Mouse (Mus musculus): ENCODE measurements around the gene Ephb3. TPM values are rescaled to one million over a fixed set of nuclear protein-coding genes. Genes with fewer than 3 reads are reported as not detected.
A peak's percentile ranks its signal among the peaks of the same experiment; 100 is the strongest.
"Not testable (repeated sequence)": the region's sequence is repeated elsewhere in the genome, so short reads cannot be mapped to it uniquely, and the experiment has no call there.

Ephb3 gene
- polyA plus RNA-seq (2015; fragmentation: Nextera tagmentation; extraction: Ambion mirVana), result 20.4 and 21.8 TPM in 2 replicates

GRCm38 (mm10) chr16:21204367-21205092 lies at the start of gene Ephb3:
Gene Ephb3, plus strand, starts transcription at chr16:21204755.
- Histone ChIP-seq H3K27me3 (replicated peaks) (no peaks in the 10 kb centered on the region), H3K4me3 (replicated peaks) (peak within 1 kb of the TSS; percentile 91), H3K27ac (peak within 1 kb of the TSS; percentile 86), H3K36me3 (no peaks in the 10 kb centered on the region), H3K4me1 (peaks cover 26% of the 10 kb centered on the region), H3K9ac (peak within 1 kb of the TSS; percentile 95), H3K9me3 (no peaks in the 10 kb centered on the region), H3K4me2 (peak within 1 kb of the TSS; percentile 60)
- ATAC-seq (ENCODE audit: insufficient read depth, low FRiP score, low read depth), result peak; percentile 96
- under 1% methylated on average over 41 of the region's 51 CpGs for WGBS

GRCm38 (mm10) chr16:21156261-21156660 lies 48.3 kb upstream of the Ephb3 start:
- not testable (repeated sequence) for H3K27ac ChIP-seq; H3K4me3 ChIP-seq (replicated peaks); ATAC-seq (ENCODE audit: insufficient read depth, low FRiP score, low read depth); H3K9me3 ChIP-seq; H3K4me1 ChIP-seq; H3K27me3 ChIP-seq (replicated peaks); H3K36me3 ChIP-seq; H3K4me2 ChIP-seq; H3K9ac ChIP-seq

- not testable (repeated sequence) for H3K9ac ChIP-seq; H3K9me3 ChIP-seq; H3K27me3 ChIP-seq (replicated peaks); H3K27ac ChIP-seq; H3K4me2 ChIP-seq; H3K4me3 ChIP-seq (replicated peaks); H3K4me1 ChIP-seq; H3K36me3 ChIP-seq; ATAC-seq (ENCODE audit: insufficient read depth, low FRiP score, low read depth)
- 90% methylated on average over 1 of the region's 1 CpGs for WGBS
Measured at GRCm38 (mm10) chr16:21159226-21159625, 45.3 kb upstream of the Ephb3 start.

- H3K9me3 ChIP-seq; H3K9ac ChIP-seq; H3K4me1 ChIP-seq; ATAC-seq (ENCODE audit: insufficient read depth, low FRiP score, low read depth); H3K4me2 ChIP-seq; H3K36me3 ChIP-seq; H3K4me3 ChIP-seq (replicated peaks); H3K27me3 ChIP-seq (replicated peaks); H3K27ac ChIP-seq: not testable (repeated sequence)
- 80% methylated on average over 3 of the region's 3 CpGs for WGBS
Measured at GRCm38 (mm10) chr16:21163423-21163822, 41.1 kb upstream of the Ephb3 start.

GRCm38 (mm10) chr16:21165343-21166220 lies 39.0 kb upstream of the Ephb3 start:
- H3K27ac ChIP-seq; H3K4me1 ChIP-seq; H3K36me3 ChIP-seq; H3K27me3 ChIP-seq (replicated peaks); H3K4me2 ChIP-seq; H3K9ac ChIP-seq; H3K9me3 ChIP-seq; H3K4me3 ChIP-seq (replicated peaks): not testable (repeated sequence)
- ATAC-seq (ENCODE audit: insufficient read depth, low FRiP score, low read depth), result peak; percentile 63; the same call in 1 of the 2 replicates
- WGBS, result 20% methylated on average over 17 of the region's 19 CpGs

GRCm38 (mm10) chr16:21168730-21169129 lies 35.8 kb upstream of the Ephb3 start:
- no peaks in the 10 kb centered on the region for H3K4me1 ChIP-seq
- H3K9me3 ChIP-seq, result no peaks in the 10 kb centered on the region
- H3K27me3 ChIP-seq (replicated peaks), result no peaks in the 10 kb centered on the region
- H3K27ac ChIP-seq, result no peak overlapping the region
- ATAC-seq (ENCODE audit: insufficient read depth, low FRiP score, low read depth), result no peak
- H3K36me3 ChIP-seq, result no peaks in the 10 kb centered on the region
- no peak overlapping the region for H3K4me3 ChIP-seq (replicated peaks)
- no peak overlapping the region for H3K9ac ChIP-seq
- 86% methylated on average over 13 of the region's 13 CpGs for WGBS
- no peak overlapping the region for H3K4me2 ChIP-seq

- Histone ChIP-seq H3K27me3 (replicated peaks) (no peaks in the 10 kb centered on the region), H3K4me1 (no peaks in the 10 kb centered on the region), H3K9ac (no peak overlapping the region), H3K36me3 (no peaks in the 10 kb centered on the region), H3K4me3 (replicated peaks) (no peak overlapping the region), H3K4me2 (no peak overlapping the region), H3K27ac (no peak overlapping the region), H3K9me3 (no peaks in the 10 kb centered on the region)
- no peak for ATAC-seq (ENCODE audit: insufficient read depth, low FRiP score, low read depth)
- no CpG with 5 or more reads among the region's 1 CpGs for WGBS
Measured at GRCm38 (mm10) chr16:21175236-21175635, 29.3 kb upstream of the Ephb3 start.

GRCm38 (mm10) chr16:21182108-21182507 lies 22.4 kb upstream of the Ephb3 start:
- Histone ChIP-seq H3K9me3 (no peaks in the 10 kb centered on the region), H3K4me3 (replicated peaks) (no peak overlapping the region), H3K4me2 (no peak overlapping the region), H3K27ac (no peak overlapping the region), H3K27me3 (replicated peaks) (no peaks in the 10 kb centered on the region), H3K9ac (no peak overlapping the region), H3K4me1 (no peaks in the 10 kb centered on the region), H3K36me3 (no peaks in the 10 kb centered on the region)
- WGBS, result 55% methylated on average over 1 of the region's 1 CpGs
- no peak for ATAC-seq (ENCODE audit: insufficient read depth, low FRiP score, low read depth)

GRCm38 (mm10) chr16:21184697-21185096 lies 19.9 kb upstream of the Ephb3 start:
- no peak overlapping the region for H3K4me3 ChIP-seq (replicated peaks)
- no peaks in the 10 kb centered on the region for H3K27me3 ChIP-seq (replicated peaks)
- H3K27ac ChIP-seq, result no peak overlapping the region
- no peaks in the 10 kb centered on the region for H3K36me3 ChIP-seq
- ATAC-seq (ENCODE audit: insufficient read depth, low FRiP score, low read depth), result no peak
- H3K4me1 ChIP-seq, result no peaks in the 10 kb centered on the region
- no peak overlapping the region for H3K9ac ChIP-seq
- H3K9me3 ChIP-seq, result no peaks in the 10 kb centered on the region
- H3K4me2 ChIP-seq, result no peak overlapping the region

GRCm38 (mm10) chr16:21187568-21187967 lies 17.0 kb upstream of the Ephb3 start:
- Histone ChIP-seq H3K4me2 (no peak overlapping the region), H3K9ac (no peak overlapping the region), H3K27ac (no peak overlapping the region), H3K9me3 (no peaks in the 10 kb centered on the region), H3K27me3 (replicated peaks) (no peaks in the 10 kb centered on the region), H3K36me3 (no peaks in the 10 kb centered on the region), H3K4me1 (no peaks in the 10 kb centered on the region), H3K4me3 (replicated peaks) (no peak overlapping the region)
- ATAC-seq (ENCODE audit: insufficient read depth, low FRiP score, low read depth), result no peak
- WGBS, result 46% methylated on average over 7 of the region's 7 CpGs

GRCm38 (mm10) chr16:21188345-21188744 lies 16.2 kb upstream of the Ephb3 start:
- 82% methylated on average over 3 of the region's 3 CpGs for WGBS
- H3K4me1 ChIP-seq, result no peaks in the 10 kb centered on the region
- H3K27me3 ChIP-seq (replicated peaks), result no peaks in the 10 kb centered on the region
- no peak overlapping the region for H3K4me2 ChIP-seq
- ATAC-seq (ENCODE audit: insufficient read depth, low FRiP score, low read depth), result no peak
- no peak overlapping the region for H3K9ac ChIP-seq
- no peaks in the 10 kb centered on the region for H3K36me3 ChIP-seq
- no peak overlapping the region for H3K27ac ChIP-seq
- no peak overlapping the region for H3K4me3 ChIP-seq (replicated peaks)
- no peaks in the 10 kb centered on the region for H3K9me3 ChIP-seq

GRCm38 (mm10) chr16:21191569-21191968 lies 13.0 kb upstream of the Ephb3 start:
- WGBS, result 72% methylated on average over 14 of the region's 14 CpGs
- Histone ChIP-seq H3K27ac (no peak overlapping the region), H3K9ac (no peak overlapping the region), H3K9me3 (no peaks in the 10 kb centered on the region), H3K4me3 (replicated peaks) (no peak overlapping the region), H3K27me3 (replicated peaks) (no peaks in the 10 kb centered on the region), H3K4me1 (no peaks in the 10 kb centered on the region), H3K36me3 (no peaks in the 10 kb centered on the region), H3K4me2 (no peak overlapping the region)
- no peak for ATAC-seq (ENCODE audit: insufficient read depth, low FRiP score, low read depth)

Measured in stomach, embryonic 15.5 days (tissue).